Mouse (Mus musculus) MEL (cell line): ENCODE data around the gene Eif2b3. TPM values are rescaled to one million over a fixed set of nuclear protein-coding genes. Genes with fewer than 3 reads are reported as not detected.

Experiments
- DNase-seq: peaks from one replicate; pipeline ENCODE4 v3.0.0; 2011; ENCODE audit warnings: low read depth, low spot score
- H3K27ac ChIP-seq: 2 replicates; pipeline ENCODE4 v1.5.1; 2012; ENCODE audit warnings: low read depth, mild to moderate bottlenecking, control low read depth, low read length, moderate library complexity; ENCODE audit not compliant: control insufficient read depth
- H3K27me3 ChIP-seq, 2 experiments: fragments of 150-350 bp in 1 of 2; sonication (generic) in 1 of 2; 2 replicates each; pipeline ENCODE4 v1.6.1; 2012; ENCODE audit warnings: low read length in 2 of 2, mild to moderate bottlenecking in 2 of 2, improper control_type of control experiment in 1 of 2, moderate library complexity in 1 of 2; ENCODE audit not compliant: insufficient read depth in 2 of 2, control insufficient read depth in 1 of 2
- H3K36me3 ChIP-seq, 2 experiments: 2 replicates each; pipeline ENCODE4 v1.6.1; 2012 to 2014; ENCODE audit warnings: low read length in 2 of 2, improper control_type of control experiment in 1 of 2, inconsistent platforms in 1 of 2, mild to moderate bottlenecking in 1 of 2; ENCODE audit not compliant: insufficient read depth in 2 of 2, control insufficient read depth in 1 of 2
- H3K4me1 ChIP-seq, 2 experiments: fragments of 150-350 bp in 1 of 2; sonication (generic) in 1 of 2; 2 replicates each; pipeline ENCODE4 v1.6.1; 2012; ENCODE audit warnings: low read length in 2 of 2, improper control_type of control experiment in 1 of 2, mild to moderate bottlenecking in 1 of 2; ENCODE audit not compliant: insufficient read depth in 2 of 2, control insufficient read depth in 1 of 2
- H3K4me3 ChIP-seq, 2 experiments: fragments of 150-350 bp in 1 of 2; sonication (generic) in 1 of 2; 2 replicates each; pipeline ENCODE4 v1.5.1; 2012; ENCODE audit warnings: low read depth in 2 of 2, low read length in 2 of 2, mild to moderate bottlenecking in 2 of 2, moderate library complexity in 2 of 2, control low read depth in 1 of 2, improper control_type of control experiment in 1 of 2; ENCODE audit not compliant: control insufficient read depth in 1 of 2, insufficient read depth in 1 of 2
- H3K79me2 ChIP-seq: 2 replicates; pipeline ENCODE4 v1.6.1; 2012; ENCODE audit warnings: mild to moderate bottlenecking, low read length, moderate library complexity; ENCODE audit not compliant: control insufficient read depth, poor library complexity, insufficient read depth
- H3K9ac ChIP-seq: 2 replicates; pipeline ENCODE4 v1.6.1; 2012; ENCODE audit warnings: low read depth, mild to moderate bottlenecking, control low read depth, low read length, moderate library complexity; ENCODE audit not compliant: control insufficient read depth, poor library complexity, severe bottlenecking
- H3K9me3 ChIP-seq: fragments of 150-350 bp; sonication (generic); replicated peaks from 2 replicates; pipeline ENCODE4 v1.6.1; 2012; ENCODE audit warnings: mild to moderate bottlenecking, low read length, improper control_type of control experiment, moderate library complexity; ENCODE audit not compliant: insufficient read depth
- BHLHE40 ChIP-seq: IDR thresholded peaks from 2 replicates; pipeline ENCODE4 v1.6.1; 2012; ENCODE audit warnings: low read depth, mild to moderate bottlenecking, inconsistent platforms, low read length, improper control_type of control experiment, borderline replicate concordance
- CHD1 ChIP-seq: IDR thresholded peaks from 2 replicates; pipeline ENCODE4 v1.6.1; 2012; ENCODE audit warnings: low read depth, mild to moderate bottlenecking, inconsistent platforms, low read length, improper control_type of control experiment
- CHD2 ChIP-seq: IDR thresholded peaks from 2 replicates; pipeline ENCODE4 v1.6.1; 2011; ENCODE audit warnings: low read length, improper control_type of control experiment
- E2F4 ChIP-seq: IDR thresholded peaks from 2 replicates; pipeline ENCODE4 v1.6.1; 2011; ENCODE audit warnings: low read depth, low read length, improper control_type of control experiment, borderline replicate concordance
- ELF1 ChIP-seq: IDR thresholded peaks from 2 replicates; pipeline ENCODE4 v1.6.1; 2014; ENCODE audit warnings: low read depth, mild to moderate bottlenecking, inconsistent platforms, low read length, improper control_type of control experiment, moderate library complexity
- EP300 ChIP-seq, 2 experiments: IDR thresholded peaks; 2 replicates each; pipeline ENCODE4 v1.6.1; 2011; ENCODE audit warnings: improper control_type of control experiment in 2 of 2, low read length in 2 of 2, low read depth in 1 of 2, mild to moderate bottlenecking in 1 of 2
- ETS1 ChIP-seq: IDR thresholded peaks from 2 replicates; pipeline ENCODE4 v1.6.1; 2012; ENCODE audit warnings: low read depth, mild to moderate bottlenecking, inconsistent platforms, low read length, improper control_type of control experiment, moderate library complexity
- GABPA ChIP-seq: IDR thresholded peaks from 2 replicates; pipeline ENCODE4 v1.6.1; 2012; ENCODE audit warnings: low read depth, mild to moderate bottlenecking, inconsistent platforms, low read length, improper control_type of control experiment, moderate library complexity
- GATA1 ChIP-seq: IDR thresholded peaks from 2 replicates; pipeline ENCODE4 v1.6.1; 2011; ENCODE audit warnings: low read depth, low read length, improper control_type of control experiment
- HCFC1 ChIP-seq: IDR thresholded peaks from 2 replicates; pipeline ENCODE4 v1.6.1; 2012; ENCODE audit warnings: low read depth, mild to moderate bottlenecking, inconsistent platforms, low read length, improper control_type of control experiment, moderate library complexity
- JUND ChIP-seq: IDR thresholded peaks from 2 replicates; pipeline ENCODE4 v1.6.1; 2011; ENCODE audit warnings: low read depth, mild to moderate bottlenecking, improper control_type of control experiment, low read length
- KAT2A ChIP-seq: conservative IDR thresholded peaks from 2 replicates; pipeline ENCODE4 v1.6.1; 2012; ENCODE audit warnings: low read depth, low read length, improper control_type of control experiment, inconsistent platforms
- MAFK ChIP-seq: IDR thresholded peaks from 2 replicates; pipeline ENCODE4 v1.6.1; 2011; ENCODE audit warnings: low read depth, mild to moderate bottlenecking, low read length, improper control_type of control experiment, borderline replicate concordance
- MAX ChIP-seq: IDR thresholded peaks from 2 replicates; pipeline ENCODE4 v1.6.1; 2011; ENCODE audit warnings: low read length, improper control_type of control experiment
- MAZ ChIP-seq: IDR thresholded peaks from 2 replicates; pipeline ENCODE4 v1.6.1; 2012; ENCODE audit warnings: low read depth, mild to moderate bottlenecking, inconsistent platforms, low read length, improper control_type of control experiment
- MEF2A ChIP-seq: IDR thresholded peaks from 2 replicates; pipeline ENCODE4 v1.6.1; 2014; ENCODE audit warnings: low read depth, mild to moderate bottlenecking, inconsistent platforms, low read length, improper control_type of control experiment; ENCODE audit not compliant: poor library complexity, insufficient replicate concordance, severe bottlenecking; ENCODE audit errors: extremely low read depth
- MXI1 ChIP-seq: IDR thresholded peaks from 2 replicates; pipeline ENCODE4 v1.6.1; 2011; ENCODE audit warnings: mild to moderate bottlenecking, low read depth, low read length, improper control_type of control experiment
- MYC ChIP-seq: IDR thresholded peaks from 2 replicates; pipeline ENCODE4 v1.6.1; 2011; ENCODE audit warnings: low read depth, mild to moderate bottlenecking, low read length, improper control_type of control experiment, moderate library complexity
- NELFE ChIP-seq: IDR thresholded peaks from 2 replicates; pipeline ENCODE4 v1.6.1; 2011; ENCODE audit warnings: low read depth, low read length, improper control_type of control experiment
- NRF1 ChIP-seq: IDR thresholded peaks from 2 replicates; pipeline ENCODE4 v1.6.1; 2014; ENCODE audit warnings: low read depth, mild to moderate bottlenecking, inconsistent platforms, low read length, improper control_type of control experiment, moderate library complexity; ENCODE audit not compliant: poor library complexity, insufficient read depth, severe bottlenecking
- POLR2A ChIP-seq, 2 experiments: IDR thresholded peaks; 2 replicates each; pipeline ENCODE4 v1.6.1; 2011 to 2012; ENCODE audit warnings: low read length in 2 of 2, mild to moderate bottlenecking in 2 of 2, control low read depth in 1 of 2, improper control_type of control experiment in 1 of 2, low read depth in 1 of 2, moderate library complexity in 1 of 2; ENCODE audit not compliant: control insufficient read depth in 1 of 2, insufficient read depth in 1 of 2, poor library complexity in 1 of 2
- POLR2AphosphoS2 ChIP-seq: IDR thresholded peaks from 2 replicates; pipeline ENCODE4 v1.6.1; 2011; ENCODE audit warnings: low read length, improper control_type of control experiment
- POLR2AphosphoS5 ChIP-seq: IDR thresholded peaks from 2 replicates; pipeline ENCODE4 v1.6.1; 2012; ENCODE audit warnings: low read depth, borderline replicate concordance, mild to moderate bottlenecking, inconsistent platforms, low read length, moderate library complexity, mixed read lengths
- RAD21 ChIP-seq: IDR thresholded peaks from 2 replicates; pipeline ENCODE4 v1.6.1; 2011; ENCODE audit warnings: mild to moderate bottlenecking, low read depth, low read length, improper control_type of control experiment
- RCOR1 ChIP-seq: IDR thresholded peaks from 2 replicates; pipeline ENCODE4 v1.6.1; 2012; ENCODE audit warnings: low read depth, mild to moderate bottlenecking, inconsistent platforms, low read length, improper control_type of control experiment
- SIN3A ChIP-seq: IDR thresholded peaks from 2 replicates; pipeline ENCODE4 v1.6.1; 2012; ENCODE audit warnings: low read length, improper control_type of control experiment, inconsistent platforms
- SMC3 ChIP-seq: IDR thresholded peaks from 2 replicates; pipeline ENCODE4 v1.6.1; 2011; ENCODE audit warnings: low read depth, low read length, improper control_type of control experiment
- TAL1 ChIP-seq: IDR thresholded peaks from 2 replicates; pipeline ENCODE4 v1.6.1; 2012; ENCODE audit warnings: mild to moderate bottlenecking, inconsistent platforms, low read length, moderate library complexity, mixed read lengths
- TBP ChIP-seq: IDR thresholded peaks from 2 replicates; pipeline ENCODE4 v1.8.0; 2011; ENCODE audit warnings: low read depth, low read length, improper control_type of control experiment
- TCF12 ChIP-seq: IDR thresholded peaks from 2 replicates; pipeline ENCODE4 v1.6.1; 2014; ENCODE audit warnings: low read depth, mild to moderate bottlenecking, inconsistent platforms, low read length, improper control_type of control experiment, moderate library complexity
- UBTF ChIP-seq: IDR thresholded peaks from 2 replicates; pipeline ENCODE4 v1.6.1; 2012; ENCODE audit warnings: low read depth, mild to moderate bottlenecking, inconsistent platforms, low read length, improper control_type of control experiment, moderate library complexity, borderline replicate concordance; ENCODE audit not compliant: insufficient read depth
- USF1 ChIP-seq: IDR thresholded peaks from 2 replicates; pipeline ENCODE4 v1.6.1; 2014; ENCODE audit warnings: low read depth, mild to moderate bottlenecking, inconsistent platforms, low read length, improper control_type of control experiment, moderate library complexity
- USF2 ChIP-seq, 2 experiments: IDR thresholded peaks; 2 replicates each; pipeline ENCODE4 v1.6.1; 2011 to 2012; ENCODE audit warnings: improper control_type of control experiment in 2 of 2, low read length in 2 of 2, borderline replicate concordance in 1 of 2, inconsistent platforms in 1 of 2, low read depth in 1 of 2, mild to moderate bottlenecking in 1 of 2; ENCODE audit not compliant: insufficient read depth in 1 of 2
- ZC3H11A ChIP-seq: IDR thresholded peaks from 2 replicates; pipeline ENCODE4 v1.6.1; 2012; ENCODE audit warnings: low read depth, mild to moderate bottlenecking, inconsistent platforms, low read length, improper control_type of control experiment
- ZKSCAN1 ChIP-seq: IDR thresholded peaks from 2 replicates; pipeline ENCODE4 v1.6.1; 2012; ENCODE audit warnings: low read depth, mild to moderate bottlenecking, inconsistent platforms, low read length, improper control_type of control experiment, moderate library complexity
- ZMIZ1 ChIP-seq: IDR thresholded peaks from 2 replicates; pipeline ENCODE4 v1.6.1; 2012; ENCODE audit warnings: low read depth, mild to moderate bottlenecking, inconsistent platforms, low read length, improper control_type of control experiment, moderate library complexity
- ZNF384 ChIP-seq: IDR thresholded peaks from 2 replicates; pipeline ENCODE4 v1.6.1; 2012; ENCODE audit warnings: low read depth, mild to moderate bottlenecking, inconsistent platforms, low read length, improper control_type of control experiment
- polyA plus RNA-seq, 2 experiments: library from polyadenylated mRNA; stranded (reverse) in 1 of 2; unstranded in 1 of 2; fragments of >175 nt in 1 of 2; fragments of >200 nt in 1 of 2; gene quantifications; 2 replicates each; pipeline versions ENCODE4 v1.2.1 to v1.2.4; 2012; ENCODE audit warnings: low replicate concordance in 2 of 2, low read depth in 1 of 2; ENCODE audit not compliant: insufficient read length in 2 of 2, insufficient read depth in 1 of 2, missing spikeins in 1 of 2
- total RNA-seq: library from RNA; depleted of rRNA; stranded (reverse); fragments of 300-350 nt; gene quantifications from 2 replicates; pipeline ENCODE4 v1.2.3, GENCODE M21; 2012

Gene Eif2b3
- total and polyA plus RNA-seq, 3 experiments: 77.5 to 79.3 TPM; not detected in 1

GRCm38 (mm10) chr4:117125348-117125909, 106.2 kb downstream of the Eif2b3 start, which contains the start of gene Btbd19:
TSS of gene Btbd19 (minus strand) at chr4:117125725.
- Histone ChIP-seq H3K9me3 (no peaks in the 10 kb centered on the region), H3K27ac (peak within 1 kb of the TSS; percentile 100), H3K4me3 (peak within 1 kb of the TSS; percentile 32 to 54), H3K9ac (peak within 1 kb of the TSS; percentile 83), H3K79me2 (peaks cover 5% of the 10 kb centered on the region; the same call in 1 of the 2 replicates), H3K36me3 (peaks cover 0 to 30% of the 10 kb centered on the region in 2 experiments; a peak in 2 of 4 replicates), H3K27me3 (no peaks in the 10 kb centered on the region), H3K4me1 (peaks cover 5 to 36% of the 10 kb centered on the region in 2 experiments)
- peak; percentile 76 for DNase-seq
- no peak for TF ChIP-seq UBTF
- TF ChIP-seq ZC3H11A: no peak
- TF ChIP-seq USF2 (IDR thresholded peaks at IDR 0.05; ENCODE audit: borderline replicate concordance in 1 of 2, insufficient read depth in 1 of 2, low read depth in 1 of 2, low read length in 2 of 2): no peak
- TF ChIP-seq POLR2AphosphoS5: no peak
- no peak for TF ChIP-seq TCF12
- no peak; a peak in 1 of 4 replicates for TF ChIP-seq POLR2A (IDR thresholded peaks at IDR 0.05; ENCODE audit: control insufficient read depth in 1 of 2, insufficient read depth in 1 of 2, low read depth in 1 of 2, low read length in 2 of 2, poor library complexity in 1 of 2)
- no peak for TF ChIP-seq JUND
- TF ChIP-seq TAL1: no peak
- TF ChIP-seq SMC3: no peak
- peak; percentile 55; the same call in 1 of the 2 replicates for TF ChIP-seq SIN3A
- TF ChIP-seq E2F4: no peak
- no peak for TF ChIP-seq ZKSCAN1
- no peak for TF ChIP-seq USF1
- TF ChIP-seq MYC: no peak
- TF ChIP-seq KAT2A: no peak
- TF ChIP-seq ZNF384: peak; percentile 68
- peak; percentile 11; the same call in 1 of the 2 replicates for TF ChIP-seq ETS1
- TF ChIP-seq ZMIZ1: no peak
- no peak for TF ChIP-seq NRF1
- 0 out of 2 replicates have a peak, but pooled peaks have one; percentile 94 for TF ChIP-seq CHD1
- no peak for TF ChIP-seq HCFC1
- TF ChIP-seq GATA1: no peak
- TF ChIP-seq MAFK: no peak
- no peak for TF ChIP-seq CHD2
- TF ChIP-seq EP300 (IDR thresholded peaks at IDR 0.05; ENCODE audit: low read depth in 1 of 2, low read length in 2 of 2): no peak
- no peak for TF ChIP-seq GABPA
- TF ChIP-seq MEF2A: no peak
- TF ChIP-seq RAD21: no peak
- peak; percentile 36; the same call in 1 of the 2 replicates for TF ChIP-seq MXI1
- no peak for TF ChIP-seq RCOR1
- no peak for TF ChIP-seq ELF1
- TF ChIP-seq BHLHE40: no peak
- no peak for TF ChIP-seq MAX
- TF ChIP-seq MAZ: no peak
- no peak for TF ChIP-seq POLR2AphosphoS2
- no peak for TF ChIP-seq TBP
- no peak; the same call in 1 of the 2 replicates for TF ChIP-seq NELFE
